Mouse (Mus musculus): ENCODE measurements around the gene Rd3l.

- TF ChIP-seq POLR2A (IDR thresholded peaks at IDR 0.05; ENCODE audit: extremely low read depth, insufficient read depth, low read length) (no peak), CTCF (IDR thresholded peaks at IDR 0.05; ENCODE audit: extremely low read depth, insufficient read depth, low read length) (no peak)
These were observed 45.0 kb upstream of the Rd3l start for GRCm38 (mm10) chr12:112025907-112026645.
